Mouse (Mus musculus) heart, postnatal 14 days (tissue): Measurements from ENCODE around the gene Troap. TPM values are rescaled to one million over a fixed set of nuclear protein-coding genes. Genes with fewer than 3 reads are reported as not detected.

Experiments used
- DNase-seq, 2 experiments: peaks; one replicate each; pipeline ENCODE4 v3.0.0; 2021 to 2022
- intact Hi-C: fragments of 180-260 bp; cut with DNase I; formaldehyde crosslinking; loops from one replicate; pipeline ENCODE4 v1.15.1; 2025
- long read RNA-seq, 2 experiments: library from polyadenylated mRNA; stranded (forward); transcript quantifications; one replicate each; pipeline ENCODE4 v2.0.0; 2021
- total RNA-seq, 2 experiments: library from RNA; stranded (reverse); gene quantifications; 2 replicates each; pipeline ENCODE4 v1.2.3; 2021

Troap gene
- total RNA-seq: 1 to 10 TPM; 2.1 to 2.2 TPM
- long read RNA-seq, experiment 1, partial matches to known transcripts: 0 of 1 reads
- long read RNA-seq, experiment 1, other reads (novel, unspliced or antisense): 1 of 1 reads
- long read RNA-seq, experiment 2, partial matches to known transcripts: 0 of 2 reads
- long read RNA-seq, experiment 2, other reads (novel, unspliced or antisense): 0 of 2 reads

GRCm38 (mm10) chr15:99074019-99074599 is at the start of gene Troap:
Troap (plus strand) TSS chr15:99074575.
- no peak for DNase-seq
- intact Hi-C loops: no loop called here

- DNase-seq: peak; percentile 78 to 89
- intact Hi-C loops: loop anchor here (2.0 kb wide), 1 partner anchor 20 kb away; no protein-coding TSS in a partner anchor
Measured at GRCm38 (mm10) chr15:99024668-99025314, 49.6 kb upstream of the Troap start.

GRCm38 (mm10) chr15:99025414-99025813 is 49.0 kb upstream of the Troap start:
- DNase-seq: no peak
- intact Hi-C loops: loop anchor here (2.0 kb wide), 1 partner anchor 21 kb away; no protein-coding TSS in a partner anchor

GRCm38 (mm10) chr15:99026259-99026658 is 48.1 kb upstream of the Troap start:
- intact Hi-C loops: no loop called here
- peak in 1 of 2 experiments; percentile 48 for DNase-seq

GRCm38 (mm10) chr15:99027116-99027515 is 47.3 kb upstream of the Troap start:
- DNase-seq: no peak
- intact Hi-C loops: no loop called here

- DNase-seq: no peak
- intact Hi-C loops: no loop called here
Measured at GRCm38 (mm10) chr15:99028874-99029458, 45.4 kb upstream of the Troap start.

GRCm38 (mm10) chr15:99029619-99030584 is 44.5 kb upstream of the Troap start, which contains the start of gene Tuba1c:
Tuba1c (plus strand) TSS chr15:99029891.
- peak; percentile 93 for DNase-seq
- intact Hi-C loops: no loop called here

- peak; percentile 43 to 52 for DNase-seq
- intact Hi-C loops: no loop called here
Measured at GRCm38 (mm10) chr15:99030585-99031387, 43.6 kb upstream of the Troap start.

- DNase-seq: no peak
- intact Hi-C loops: no loop called here
Measured at GRCm38 (mm10) chr15:99031388-99031675, 43.0 kb upstream of the Troap start.

GRCm38 (mm10) chr15:99032041-99032725 is 42.2 kb upstream of the Troap start:
- no peak for DNase-seq
- intact Hi-C loops: no loop called here

GRCm38 (mm10) chr15:99032726-99033250 is 41.6 kb upstream of the Troap start:
- DNase-seq: no peak
- intact Hi-C loops: no loop called here

GRCm38 (mm10) chr15:99033498-99034270 is 40.7 kb upstream of the Troap start:
- intact Hi-C loops: no loop called here
- no peak for DNase-seq

- DNase-seq: no peak
- intact Hi-C loops: no loop called here
Measured at GRCm38 (mm10) chr15:99035431-99035830, 38.9 kb upstream of the Troap start.

- intact Hi-C loops: no loop called here
Measured at GRCm38 (mm10) chr15:99036249-99036905, 38.0 kb upstream of the Troap start.

GRCm38 (mm10) chr15:99038025-99038424 is 36.4 kb upstream of the Troap start:
- intact Hi-C loops: no loop called here
- DNase-seq: no peak

More at GRCm38 (mm10) chr15:99036249-99036905, 38.0 kb upstream of the Troap start:
- peak in 1 of 2 experiments; percentile 37 for DNase-seq

- intact Hi-C loops: no loop called here
- DNase-seq: no peak
Measured at GRCm38 (mm10) chr15:99038797-99039196, 35.6 kb upstream of the Troap start.

- DNase-seq: no peak
- intact Hi-C loops: no loop called here
Measured at GRCm38 (mm10) chr15:99039306-99039705, 35.1 kb upstream of the Troap start.
